Mouse (Mus musculus): ENCODE measurements at regions not wholly inside any gene's neighbourhood (a gene's known extent, or its start where the extent isn't known, plus 50 kb on each side); places are given as distances from the start of the nearest gene placed in this dataset.

DNA sequence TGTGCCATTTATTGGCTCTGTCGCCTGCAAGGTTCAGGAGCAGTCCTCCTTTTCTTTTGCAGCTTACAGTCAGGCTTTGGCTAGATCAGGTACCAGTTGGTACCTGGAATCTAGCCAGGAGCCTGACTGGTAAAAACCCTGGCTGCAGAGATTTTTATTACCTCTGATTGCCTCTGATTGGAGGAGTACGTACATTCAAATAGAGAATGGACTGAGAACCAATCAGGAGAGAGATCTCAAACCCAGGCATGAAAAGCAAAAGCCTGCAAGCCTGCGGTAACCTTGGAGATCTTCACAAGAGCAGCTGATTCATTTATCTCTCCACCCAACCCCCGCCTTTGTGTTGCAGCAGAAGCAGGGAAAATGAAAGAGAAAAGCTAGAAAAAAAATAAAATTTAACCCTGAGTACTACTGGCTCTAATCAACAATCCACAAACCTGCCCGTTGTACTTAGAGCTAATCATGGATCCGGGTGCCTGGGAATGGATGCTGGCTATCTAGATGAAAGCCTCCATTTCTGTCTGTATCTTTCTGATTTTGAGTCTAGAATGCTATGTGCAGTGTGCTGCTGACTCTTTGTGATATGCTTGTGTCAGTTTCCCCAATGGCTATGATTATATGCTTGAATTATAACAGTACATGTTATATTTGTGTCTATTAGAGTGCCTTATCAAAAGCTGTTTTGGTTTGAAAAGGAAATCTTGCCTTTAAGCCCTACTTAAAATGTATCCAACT lies 406.2 kb upstream of the Ndn start:
- DNase-seq, result peak in 1 of 2 experiments; percentile 1
- intact Hi-C loops (cut with DNase I), result no loop called here

- intact Hi-C loops (cut with DNase I), result no loop called here
- peak in 1 of 2 experiments; percentile 0 for DNase-seq
These were observed 364.0 kb upstream of the Ndn start for GRCm38 (mm10) chr7:61982203-61982932.

GRCm38 (mm10) chr7:62026635-62027034 lies 319.7 kb upstream of the Ndn start:
- no peak for DNase-seq
- intact Hi-C loops (cut with DNase I), result no loop called here

GRCm38 (mm10) chr7:62045743-62046451 lies 300.5 kb upstream of the Ndn start:
- DNase-seq, result no peak
- intact Hi-C loops (cut with DNase I), result no loop called here

DNA sequence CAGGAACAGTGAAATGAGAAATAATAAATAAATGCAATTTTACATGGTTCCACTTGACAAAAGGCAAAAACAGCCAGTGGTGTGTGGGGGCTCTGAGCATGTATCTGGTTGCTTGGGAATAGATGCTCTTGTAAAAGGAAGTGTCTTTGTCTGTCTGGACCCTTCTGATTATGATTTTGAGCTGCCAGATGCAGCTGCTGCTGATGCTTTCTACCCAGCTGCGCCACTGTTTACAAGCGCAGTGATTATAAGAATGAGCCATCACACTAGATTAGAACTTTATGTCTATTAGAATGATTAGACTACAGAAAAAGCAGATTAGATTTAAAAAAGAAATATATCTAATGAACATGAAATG lies 299.9 kb upstream of the Ndn start:
- intact Hi-C loops (cut with DNase I), result no loop called here
- no peak for DNase-seq

GRCm38 (mm10) chr7:62078607-62079006 lies 267.8 kb upstream of the Ndn start:
- DNase-seq, result no peak
- intact Hi-C loops (cut with DNase I), result no loop called here

DNA sequence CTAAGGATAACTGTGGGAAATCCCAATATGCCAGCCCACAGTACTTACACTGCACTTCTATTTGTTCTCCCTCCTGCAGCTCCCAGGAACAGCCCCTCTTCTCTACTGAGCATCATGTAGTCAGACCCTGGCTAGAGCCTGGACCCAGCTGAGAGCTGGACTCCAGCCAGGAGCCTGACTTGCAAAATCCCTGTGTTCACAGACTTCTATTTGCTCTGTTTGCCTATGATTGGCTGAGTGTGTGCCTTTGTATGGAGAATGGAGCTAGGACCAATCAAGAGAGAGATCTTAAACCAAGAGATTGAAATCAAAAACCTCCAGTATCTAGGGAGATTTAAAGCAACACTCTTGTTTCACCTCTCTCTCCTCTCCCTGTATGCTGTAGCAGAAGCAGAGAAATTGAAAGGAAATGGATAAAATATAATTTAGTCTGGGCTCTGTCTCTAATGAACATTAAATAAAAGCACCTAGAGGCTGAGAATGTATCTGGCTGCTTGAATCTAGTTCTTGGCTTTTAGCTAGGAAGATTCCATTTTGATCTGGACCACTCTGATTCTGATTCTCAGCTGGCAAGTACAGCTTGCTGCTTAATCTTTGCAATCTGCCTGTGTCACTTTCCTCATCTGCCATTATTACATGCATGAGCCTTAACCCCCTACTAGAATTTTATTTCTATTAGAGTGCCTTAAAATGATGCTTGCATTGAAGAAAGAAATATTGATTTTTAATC lies 261.1 kb upstream of the Ndn start:
- intact Hi-C loops (cut with DNase I), result no loop called here
- DNase-seq, result peak in 1 of 2 experiments; percentile 1

Small RNA genes lying in the stretch of these regions (microRNA-seq; reads per million reads assigned to microRNA genes)
- gene Gm24923 (0 reads per million in 2 experiments), gene Mir344-2 (0 reads per million in 2 experiments), gene Mir344f (0 reads per million in 2 experiments), gene Mir344g (0 reads per million in 2 experiments), gene Mir344i (0 reads per million in 2 experiments)
